Mouse (Mus musculus) stomach, embryonic 16.5 days (tissue): ENCODE results near the gene Zscan12. TPM values are rescaled to one million over a fixed set of nuclear protein-coding genes. Genes with fewer than 3 reads are reported as not detected.
A peak's percentile ranks its signal among the peaks of the same experiment; 100 is the strongest.

Experiments used
- ATAC-seq: fragments of 200-750 bp; cut with Nextera tagmentation; 2 replicates; pipeline ENCODE4 v1.8.0; 2017; ENCODE audit warnings: moderate number of reproducible peaks, moderate TSS enrichment; ENCODE audit not compliant: insufficient read depth, low FRiP score
- H3K27ac ChIP-seq: fragments of 300-500 bp; sonication (generic); 2 replicates; pipeline ENCODE4 v1.5.1; 2014; ENCODE audit warnings: low read length
- H3K27me3 ChIP-seq: fragments of 300-500 bp; sonication (generic); 2 replicates; pipeline ENCODE4 v1.6.1; 2014; ENCODE audit warnings: low read length, control low read depth, mixed read lengths; ENCODE audit not compliant: control insufficient read depth, insufficient read depth
- H3K36me3 ChIP-seq: fragments of 300-500 bp; sonication (generic); 2 replicates; pipeline ENCODE4 v1.6.1; 2014; ENCODE audit warnings: low read length; ENCODE audit not compliant: control insufficient read depth, insufficient read depth
- H3K4me1 ChIP-seq: fragments of 300-500 bp; sonication (generic); 2 replicates; pipeline ENCODE4 v1.6.1; 2014; ENCODE audit warnings: low read length, control low read depth, mixed read lengths; ENCODE audit not compliant: control insufficient read depth, insufficient read depth
- H3K4me2 ChIP-seq: fragments of 300-500 bp; sonication (generic); 2 replicates; pipeline ENCODE4 v1.6.1; 2014; ENCODE audit warnings: low read depth, low read length, mixed read lengths
- H3K4me3 ChIP-seq: fragments of 300-500 bp; sonication (generic); replicated peaks from 2 replicates; pipeline ENCODE4 v1.5.1; 2014; ENCODE audit warnings: mild to moderate bottlenecking, low read length
- H3K9ac ChIP-seq: fragments of 300-500 bp; sonication (generic); 2 replicates; pipeline ENCODE4 v1.6.1; 2014; ENCODE audit warnings: low read length
- H3K9me3 ChIP-seq: fragments of 300-500 bp; sonication (generic); replicated peaks from 2 replicates; pipeline ENCODE4 v1.6.1; 2016; ENCODE audit warnings: low read length, control low read depth; ENCODE audit not compliant: control insufficient read depth
- WGBS: fragments of 180-500 bp; shearing (Covaris S2); extraction: QIAGEN DNeasy Blood & Tissue Kit; methylation state at CpG from one replicate; pipeline ENCODE4 v1.1.7; 2014; 5-methylcytosine and 5-hydroxymethylcytosine counted together
- polyA plus RNA-seq: library from polyadenylated mRNA; unstranded; fragments of >200 nt; fragmentation: Nextera tagmentation; extraction: Ambion mirVana; gene quantifications from 2 replicates; pipeline ENCODE4 v1.2.1, GENCODE M21; 2015

Zscan12 gene
- polyA plus RNA-seq, 1 experiment from 2014 or later: 9.6 TPM

GRCm38 (mm10) chr13:21407969-21408804 lies 45.6 kb downstream of the Zscan12 start:
- H3K4me1 ChIP-seq: peaks cover 5% of the 10 kb centered on the region; the same call in 1 of the 2 replicates
- no peaks in the 10 kb centered on the region for H3K9me3 ChIP-seq
- WGBS: 4% methylated on average over 27 of the region's 27 CpGs
- H3K4me3 ChIP-seq: peak overlapping the region; percentile 61
- peak overlapping the region; percentile 81 for H3K9ac ChIP-seq
- H3K4me2 ChIP-seq: peak overlapping the region; percentile 75
- ATAC-seq: peak; percentile 96
- no peaks in the 10 kb centered on the region for H3K36me3 ChIP-seq
- no peaks in the 10 kb centered on the region for H3K27me3 ChIP-seq
- peak overlapping the region; percentile 87 for H3K27ac ChIP-seq

- Histone ChIP-seq H3K9me3 (no peaks in the 10 kb centered on the region), H3K4me1 (peaks cover 5% of the 10 kb centered on the region; the same call in 1 of the 2 replicates), H3K4me3 (peak overlapping the region; percentile 61), H3K9ac (peak overlapping the region; percentile 81), H3K4me2 (peak overlapping the region; percentile 75), H3K27me3 (no peaks in the 10 kb centered on the region), H3K36me3 (no peaks in the 10 kb centered on the region), H3K27ac (peak overlapping the region; percentile 87; the same call in 1 of the 2 replicates)
- 52% methylated on average over 11 of the region's 11 CpGs for WGBS
- ATAC-seq: no peak
Observed at GRCm38 (mm10) chr13:21408805-21409459, 46.3 kb downstream of the Zscan12 start.

DNA sequence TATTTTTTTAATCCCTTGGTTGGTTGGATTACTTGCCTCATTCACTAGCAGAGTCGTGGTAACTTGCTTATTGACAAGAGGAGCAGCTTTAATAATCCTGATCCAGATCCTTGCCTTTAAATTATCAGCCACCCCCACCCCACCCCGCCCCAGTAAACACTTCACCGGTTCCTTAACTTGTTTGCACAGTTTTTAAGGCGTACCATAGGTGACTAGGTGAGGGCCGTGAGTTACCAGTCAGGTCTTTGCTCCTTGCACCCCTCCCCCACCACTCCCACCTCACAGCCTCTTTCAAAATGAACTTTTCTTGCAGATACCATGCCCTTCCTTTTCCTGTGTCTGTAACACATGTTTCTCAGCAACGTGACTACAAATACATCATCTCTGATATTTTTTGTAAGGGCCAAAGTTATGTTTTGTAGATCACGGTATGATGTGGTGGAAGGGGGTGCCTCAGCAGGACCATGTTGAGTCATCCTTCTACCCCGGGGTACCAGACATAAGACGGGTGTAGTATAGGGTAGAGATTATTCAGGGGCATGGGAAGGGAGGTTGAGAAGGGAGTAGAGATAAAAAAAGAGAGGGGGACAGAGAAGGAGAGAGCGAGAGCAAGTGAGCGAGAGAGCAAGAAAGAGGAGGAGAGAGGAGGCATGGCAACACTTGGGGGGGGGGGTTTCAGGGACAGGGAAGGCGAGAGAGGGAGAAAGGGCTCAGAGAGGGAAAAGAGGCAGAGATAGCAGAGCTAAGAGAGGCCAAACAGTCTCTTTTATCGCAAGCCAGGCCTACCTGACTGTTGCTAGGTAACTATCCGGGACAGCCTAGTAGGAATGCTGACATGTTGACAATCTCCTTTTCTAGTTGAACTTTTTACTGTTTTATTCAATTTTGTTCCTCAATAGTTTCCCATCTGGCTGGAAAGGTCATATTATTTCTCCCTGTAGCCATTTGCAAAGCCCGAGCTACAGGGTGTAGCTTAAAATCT lies 51.9 kb downstream of the Zscan12 start:
- Histone ChIP-seq H3K27me3 (no peaks in the 10 kb centered on the region), H3K4me2 (peak overlapping the region; percentile 11; the same call in 1 of the 2 replicates), H3K27ac (peak overlapping the region; percentile 75), H3K4me3 (no peak overlapping the region), H3K9ac (no peak overlapping the region), H3K9me3 (no peaks in the 10 kb centered on the region), H3K4me1 (peaks cover 7% of the 10 kb centered on the region; the same call in 1 of the 2 replicates), H3K36me3 (no peaks in the 10 kb centered on the region)
- 50% methylated on average over 14 of the region's 15 CpGs for WGBS
- ATAC-seq: peak; percentile 83

DNA sequence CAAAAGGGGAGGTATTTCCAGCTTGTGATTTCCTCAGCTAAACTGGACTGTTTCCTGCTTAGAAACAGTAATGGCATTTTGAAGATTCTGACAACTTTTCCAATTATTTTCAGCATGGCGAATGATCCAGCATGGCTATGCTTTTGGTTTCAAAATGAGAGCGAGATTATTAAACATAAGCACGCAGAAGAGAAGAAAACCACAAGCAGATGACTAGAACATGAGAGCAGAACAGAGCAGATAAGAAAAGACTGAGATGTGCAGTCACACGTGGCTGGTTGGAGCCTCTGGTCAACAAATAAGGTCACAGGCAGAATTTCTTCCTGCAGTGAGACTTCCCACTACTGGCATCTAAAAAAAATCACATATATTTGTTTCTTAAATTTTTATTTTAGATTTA lies 52.6 kb downstream of the Zscan12 start:
- peak overlapping the region; percentile 75 for H3K27ac ChIP-seq
- no peaks in the 10 kb centered on the region for H3K9me3 ChIP-seq
- H3K36me3 ChIP-seq: no peaks in the 10 kb centered on the region
- no peak for ATAC-seq
- H3K9ac ChIP-seq: no peak overlapping the region
- 66% methylated on average over 4 of the region's 4 CpGs for WGBS
- peaks cover 7% of the 10 kb centered on the region; the same call in 1 of the 2 replicates for H3K4me1 ChIP-seq
- H3K4me3 ChIP-seq: no peak overlapping the region
- no peaks in the 10 kb centered on the region for H3K27me3 ChIP-seq
- no peak overlapping the region for H3K4me2 ChIP-seq

- Histone ChIP-seq H3K4me3 (no peak overlapping the region), H3K4me1 (peaks cover 7% of the 10 kb centered on the region; the same call in 1 of the 2 replicates), H3K9ac (no peak overlapping the region), H3K36me3 (no peaks in the 10 kb centered on the region), H3K4me2 (no peak overlapping the region), H3K27me3 (no peaks in the 10 kb centered on the region), H3K27ac (peak overlapping the region; percentile 75; the same call in 1 of the 2 replicates), H3K9me3 (no peaks in the 10 kb centered on the region)
- WGBS: 90% methylated on average over 2 of the region's 2 CpGs
- ATAC-seq: no peak
Observed at GRCm38 (mm10) chr13:21415750-21416149, 53.1 kb downstream of the Zscan12 start.

DNA sequence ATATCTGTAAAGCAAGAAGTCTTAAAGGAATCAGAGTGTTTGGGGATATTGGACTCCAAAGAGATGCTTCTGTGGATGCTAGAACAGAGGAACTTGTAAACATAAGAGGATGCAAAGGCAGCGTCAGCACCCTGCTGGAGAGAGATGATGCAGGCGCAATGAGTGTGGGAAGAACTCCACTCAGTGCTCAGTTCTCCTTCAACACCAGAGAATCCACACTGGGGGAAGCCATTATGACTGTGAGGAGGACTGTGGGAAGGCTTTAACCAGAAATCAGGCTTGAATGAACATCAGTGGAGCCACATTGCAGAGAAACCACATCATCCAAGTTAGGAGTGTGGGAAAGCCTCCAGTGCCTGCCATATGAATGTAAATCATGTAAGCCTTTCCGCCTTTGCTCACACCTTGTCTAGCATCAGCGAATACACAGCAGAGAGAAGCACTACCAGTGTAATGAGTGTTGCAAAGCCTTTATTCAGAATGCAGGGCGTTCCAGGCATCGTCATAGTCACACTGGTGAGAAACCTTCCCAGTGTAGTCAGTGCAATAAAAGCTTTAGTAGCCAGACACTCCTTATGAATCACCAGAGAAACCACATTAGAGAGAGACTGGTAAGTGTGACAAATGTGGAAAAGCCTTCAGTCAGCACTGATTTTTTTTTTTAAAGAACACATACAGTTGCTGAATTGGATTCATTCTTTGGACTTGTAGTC lies 54.8 kb downstream of the Zscan12 start:
- ATAC-seq: peak; percentile 30; the same call in 1 of the 2 replicates
- Histone ChIP-seq H3K4me3 (no peak overlapping the region), H3K27me3 (no peaks in the 10 kb centered on the region), H3K27ac (peak overlapping the region; percentile 56), H3K36me3 (no peaks in the 10 kb centered on the region), H3K4me1 (peaks cover 7% of the 10 kb centered on the region; the same call in 1 of the 2 replicates), H3K9ac (no peak overlapping the region), H3K9me3 (no peaks in the 10 kb centered on the region), H3K4me2 (no peak overlapping the region)
- WGBS: 75% methylated on average over 6 of the region's 6 CpGs

DNA sequence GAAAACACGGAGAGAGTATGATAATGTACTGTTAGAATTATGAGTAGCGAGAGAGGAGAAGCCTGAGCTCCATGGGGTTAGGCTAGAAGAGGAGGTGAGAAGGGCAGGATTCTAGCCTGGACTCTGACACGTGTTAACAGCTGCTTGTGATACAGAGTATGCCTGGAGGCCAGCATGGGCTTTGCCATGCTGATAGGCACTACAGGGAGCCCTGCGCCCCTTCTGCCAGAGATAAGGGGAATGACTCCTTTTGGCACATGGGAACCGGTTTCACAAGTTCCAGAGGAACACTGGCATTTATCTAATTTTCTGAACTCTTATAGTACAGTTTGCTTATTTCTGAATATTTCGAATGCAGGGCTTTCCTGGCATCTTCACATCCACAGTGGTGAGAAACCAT lies 56.2 kb downstream of the Zscan12 start:
- Histone ChIP-seq H3K4me2 (no peak overlapping the region), H3K9me3 (no peaks in the 10 kb centered on the region), H3K4me1 (peaks cover 7% of the 10 kb centered on the region; the same call in 1 of the 2 replicates), H3K4me3 (no peak overlapping the region), H3K36me3 (no peaks in the 10 kb centered on the region), H3K9ac (no peak overlapping the region), H3K27ac (no peak overlapping the region), H3K27me3 (no peaks in the 10 kb centered on the region)
- WGBS: 50% methylated on average over 6 of the region's 6 CpGs
- ATAC-seq: peak; percentile 78; the same call in 1 of the 2 replicates
